Mouse (Mus musculus) hindbrain, postnatal 0 days (tissue): ENCODE data around the gene Cdyl2. TPM values are rescaled to one million over a fixed set of nuclear protein-coding genes. Genes with fewer than 3 reads are reported as not detected.

Experiments
- ATAC-seq: fragments of 200-750 bp; cut with Nextera tagmentation; 2 replicates; pipeline ENCODE4 v1.8.0; 2017; ENCODE audit warnings: mild to moderate bottlenecking, moderate TSS enrichment, moderate library complexity
- DNase-seq: peaks from one replicate; pipeline ENCODE4 v3.0.0-alpha.2; 2015; ENCODE audit warnings: low spot score
- H3K27ac ChIP-seq: fragments of 300-500 bp; sonication (generic); 2 replicates; pipeline ENCODE4 v1.5.1; 2014; ENCODE audit warnings: mild to moderate bottlenecking
- H3K27me3 ChIP-seq: fragments of 300-500 bp; sonication (generic); 2 replicates; pipeline ENCODE4 v1.6.1; 2014; ENCODE audit warnings: low read length, mixed read lengths; ENCODE audit not compliant: insufficient read depth
- H3K36me3 ChIP-seq: fragments of 300-500 bp; sonication (generic); 2 replicates; pipeline ENCODE4 v1.6.1; 2014; ENCODE audit warnings: low read length, mixed read lengths; ENCODE audit not compliant: insufficient read depth
- H3K4me1 ChIP-seq: fragments of 300-500 bp; sonication (generic); 2 replicates; pipeline ENCODE4 v1.6.1; 2014; ENCODE audit warnings: antibody characterized with exemption, low read length, mixed read lengths; ENCODE audit not compliant: insufficient read depth
- H3K4me2 ChIP-seq: fragments of 300-500 bp; sonication (generic); 2 replicates; pipeline ENCODE4 v1.6.1; 2014; ENCODE audit warnings: low read depth, mild to moderate bottlenecking, low read length, moderate library complexity, mixed read lengths
- H3K4me3 ChIP-seq: fragments of 300-500 bp; sonication (generic); 2 replicates; pipeline ENCODE4 v1.5.1; 2014; ENCODE audit warnings: low read length
- H3K9ac ChIP-seq: fragments of 300-500 bp; sonication (generic); replicated peaks from 2 replicates; pipeline ENCODE4 v1.6.1; 2014; ENCODE audit warnings: mild to moderate bottlenecking, low read length, moderate library complexity, mixed read lengths
- H3K9me3 ChIP-seq: fragments of 300-500 bp; sonication (generic); 2 replicates; pipeline ENCODE4 v1.6.1; 2016; ENCODE audit warnings: low read length, mixed read lengths
- CTCF ChIP-seq: IDR thresholded peaks from 2 replicates; pipeline ENCODE4 v1.5.1; 2016; ENCODE audit warnings: antibody characterized with exemption, control low read depth, low read depth
- WGBS: fragments of 180-500 bp; shearing (Covaris S2); extraction: QIAGEN DNeasy Blood & Tissue Kit; methylation state at CpG from one replicate; pipeline ENCODE4 v1.1.7; 2014; 5-methylcytosine and 5-hydroxymethylcytosine counted together
- polyA plus RNA-seq: library from polyadenylated mRNA; unstranded; fragments of >200 nt; fragmentation: Nextera tagmentation; extraction: Ambion mirVana; gene quantifications from 2 replicates; pipeline ENCODE4 v1.2.1, GENCODE M21; 2015
- total RNA-seq: library from RNA; depleted of rRNA; stranded (reverse); fragments of >200 nt; gene quantifications from 2 replicates; pipeline ENCODE4 v1.2.3, GENCODE M21; 2014

Cdyl2 gene
- total and polyA plus RNA-seq, 2 experiments from 2014 or later, result 10.6 to 15.3 TPM

- H3K36me3 ChIP-seq, result no peaks in the 10 kb centered on the region
- no peak overlapping the region for H3K4me2 ChIP-seq
- no peak overlapping the region for H3K9ac ChIP-seq
- TF ChIP-seq CTCF, result no peak
- peaks cover 15% of the 10 kb centered on the region for H3K9me3 ChIP-seq
- no peak overlapping the region for H3K4me3 ChIP-seq
- no peak overlapping the region for H3K27ac ChIP-seq
- no peaks in the 10 kb centered on the region for H3K27me3 ChIP-seq
- H3K4me1 ChIP-seq, result no peaks in the 10 kb centered on the region
- ATAC-seq (no peak), DNase-seq (no peak)
- WGBS, result 99% methylated on average over 2 of the region's 2 CpGs
Measured at GRCm38 (mm10) chr8:116721451-116721850, 11.3 kb downstream of the Cdyl2 start.

- 91% methylated on average over 3 of the region's 3 CpGs for WGBS
- Histone ChIP-seq H3K27me3 (no peaks in the 10 kb centered on the region), H3K4me3 (no peak overlapping the region), H3K9ac (no peak overlapping the region), H3K4me2 (no peak overlapping the region), H3K9me3 (peaks cover 6% of the 10 kb centered on the region; the same call in 1 of the 2 replicates), H3K36me3 (no peaks in the 10 kb centered on the region), H3K4me1 (no peaks in the 10 kb centered on the region), H3K27ac (no peak overlapping the region)
- DNase-seq (no peak), ATAC-seq (no peak)
- no peak for TF ChIP-seq CTCF
Measured at GRCm38 (mm10) chr8:116707496-116707895, 25.3 kb downstream of the Cdyl2 start.

- no peaks in the 10 kb centered on the region for H3K36me3 ChIP-seq
- H3K27me3 ChIP-seq, result no peaks in the 10 kb centered on the region
- no peak overlapping the region for H3K27ac ChIP-seq
- ATAC-seq (no peak), DNase-seq (no peak)
- H3K4me2 ChIP-seq, result no peak overlapping the region
- H3K9ac ChIP-seq, result no peak overlapping the region
- no peak for TF ChIP-seq CTCF
- H3K4me1 ChIP-seq, result no peaks in the 10 kb centered on the region
- 90% methylated on average over 6 of the region's 6 CpGs for WGBS
- no peak overlapping the region for H3K4me3 ChIP-seq
- 0 out of 2 replicates have a peak, but pooled peaks cover 10% of the 10 kb centered on the region for H3K9me3 ChIP-seq
Measured at GRCm38 (mm10) chr8:116702501-116702900, 30.3 kb downstream of the Cdyl2 start.

- WGBS, result 82% methylated on average over 15 of the region's 15 CpGs
Measured at GRCm38 (mm10) chr8:116692931-116693330, 39.9 kb downstream of the Cdyl2 start.

GRCm38 (mm10) chr8:116689741-116690140, 43.0 kb downstream of the Cdyl2 start:
- no peaks in the 10 kb centered on the region for H3K36me3 ChIP-seq
- no peaks in the 10 kb centered on the region for H3K9me3 ChIP-seq
- no peaks in the 10 kb centered on the region for H3K4me1 ChIP-seq
- no peak overlapping the region for H3K9ac ChIP-seq
- H3K27ac ChIP-seq, result no peak overlapping the region
- TF ChIP-seq CTCF, result no peak
- H3K27me3 ChIP-seq, result no peaks in the 10 kb centered on the region
- ATAC-seq (no peak), DNase-seq (no peak)
- H3K4me2 ChIP-seq, result no peak overlapping the region
- 96% methylated on average over 3 of the region's 3 CpGs for WGBS
- H3K4me3 ChIP-seq, result no peak overlapping the region

More at GRCm38 (mm10) chr8:116692931-116693330, 39.9 kb downstream of the Cdyl2 start:
- H3K27me3 ChIP-seq, result no peaks in the 10 kb centered on the region
- TF ChIP-seq CTCF, result no peak
- H3K9me3 ChIP-seq, result no peaks in the 10 kb centered on the region
- H3K36me3 ChIP-seq, result no peaks in the 10 kb centered on the region
- H3K27ac ChIP-seq, result no peak overlapping the region
- no peak overlapping the region for H3K4me3 ChIP-seq
- H3K4me1 ChIP-seq, result no peaks in the 10 kb centered on the region
- no peak overlapping the region for H3K9ac ChIP-seq
- ATAC-seq (no peak), DNase-seq (no peak)
- H3K4me2 ChIP-seq, result no peak overlapping the region

- Histone ChIP-seq H3K4me1 (no peaks in the 10 kb centered on the region), H3K9me3 (no peaks in the 10 kb centered on the region), H3K4me3 (no peak overlapping the region), H3K27me3 (no peaks in the 10 kb centered on the region), H3K36me3 (no peaks in the 10 kb centered on the region), H3K9ac (no peak overlapping the region), H3K27ac (no peak overlapping the region), H3K4me2 (no peak overlapping the region)
- DNase-seq, result no peak
- 94% methylated on average over 1 of the region's 1 CpGs for WGBS
- ATAC-seq, result no peak
- no peak for TF ChIP-seq CTCF
Measured at GRCm38 (mm10) chr8:116676174-116676573, 56.6 kb downstream of the Cdyl2 start.

GRCm38 (mm10) chr8:116673966-116674805, 58.6 kb downstream of the Cdyl2 start:
- 85% methylated on average over 10 of the region's 10 CpGs for WGBS
- Histone ChIP-seq H3K36me3 (no peaks in the 10 kb centered on the region), H3K27me3 (no peaks in the 10 kb centered on the region), H3K4me2 (no peak overlapping the region), H3K4me3 (no peak overlapping the region), H3K9ac (no peak overlapping the region), H3K27ac (no peak overlapping the region), H3K9me3 (no peaks in the 10 kb centered on the region), H3K4me1 (no peaks in the 10 kb centered on the region)
- DNase-seq, result no peak
- TF ChIP-seq CTCF, result no peak
- no peak for ATAC-seq
